Mouse (Mus musculus): ENCODE data around the gene Nos1ap. TPM values are rescaled to one million over a fixed set of nuclear protein-coding genes. Genes with fewer than 3 reads are reported as not detected.

Gene Nos1ap
- polyA plus RNA-seq, 1 experiment: 18.5 TPM

DNA sequence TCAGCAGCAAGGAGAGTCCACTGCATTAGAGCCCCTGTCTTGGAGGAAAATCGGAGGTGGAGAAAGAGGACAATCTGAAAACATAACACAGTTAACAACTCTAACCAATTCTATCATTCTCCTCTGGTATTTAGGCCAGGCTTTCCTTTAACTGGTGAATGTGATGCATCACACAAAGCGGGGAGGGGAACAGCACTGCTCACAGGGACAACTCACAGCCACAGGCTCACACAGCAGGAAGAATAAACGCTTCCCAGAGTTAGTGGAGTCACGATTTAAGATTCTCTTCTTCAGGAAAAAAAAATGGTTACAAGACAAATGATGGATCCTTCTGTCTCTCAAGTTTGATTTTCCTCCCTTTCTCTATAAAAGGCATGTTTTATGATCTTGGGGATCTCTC lies 187.0 kb downstream of the Nos1ap start:
- DNase-seq (ENCODE audit: low read depth): no peak
- no peak for TF ChIP-seq POLR2A (IDR thresholded peaks at IDR 0.05; ENCODE audit: borderline replicate concordance, extremely low read depth, insufficient read depth, insufficient read length, poor library complexity, severe bottlenecking)
- no peak for TF ChIP-seq CTCF (IDR thresholded peaks at IDR 0.05; ENCODE audit: borderline replicate concordance, extremely low read depth, insufficient read depth, insufficient read length)

- TF ChIP-seq CTCF (IDR thresholded peaks at IDR 0.05; ENCODE audit: borderline replicate concordance, extremely low read depth, insufficient read depth, insufficient read length): no peak
- no peak for TF ChIP-seq POLR2A (IDR thresholded peaks at IDR 0.05; ENCODE audit: borderline replicate concordance, extremely low read depth, insufficient read depth, insufficient read length, poor library complexity, severe bottlenecking)
- no peak for DNase-seq (ENCODE audit: low read depth)
These were observed 190.8 kb downstream of the Nos1ap start for GRCm38 (mm10) chr1:170398866-170399265.

- TF ChIP-seq CTCF (IDR thresholded peaks at IDR 0.05; ENCODE audit: borderline replicate concordance, extremely low read depth, insufficient read depth, insufficient read length) (no peak), POLR2A (IDR thresholded peaks at IDR 0.05; ENCODE audit: borderline replicate concordance, extremely low read depth, insufficient read depth, insufficient read length, poor library complexity, severe bottlenecking) (no peak)
These were observed 194.6 kb downstream of the Nos1ap start for GRCm38 (mm10) chr1:170395101-170395500.

DNA sequence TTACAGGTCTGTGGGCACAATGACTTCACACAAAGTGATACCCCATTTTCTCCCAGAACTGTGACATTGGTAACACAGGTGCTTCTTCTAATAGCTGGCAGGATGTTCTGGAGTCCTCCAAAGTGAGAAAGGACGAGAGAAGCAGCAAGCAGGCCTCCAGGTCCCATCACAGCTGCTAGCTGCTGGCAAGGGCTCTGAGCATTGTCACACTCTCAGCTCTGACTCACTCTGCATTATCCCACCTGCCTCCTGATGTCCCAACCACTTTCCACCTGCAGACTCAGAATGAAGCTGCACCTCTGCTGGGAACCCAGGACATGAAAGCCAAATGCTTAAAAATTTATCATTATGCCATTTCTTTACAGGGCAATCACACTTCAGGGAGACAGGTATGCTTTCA lies 195.0 kb downstream of the Nos1ap start:
- DNase-seq (ENCODE audit: low read depth): no peak
- no peak for TF ChIP-seq CTCF (IDR thresholded peaks at IDR 0.05; ENCODE audit: borderline replicate concordance, extremely low read depth, insufficient read depth, insufficient read length)
- no peak for TF ChIP-seq POLR2A (IDR thresholded peaks at IDR 0.05; ENCODE audit: borderline replicate concordance, extremely low read depth, insufficient read depth, insufficient read length, poor library complexity, severe bottlenecking)

More at GRCm38 (mm10) chr1:170395101-170395500, 194.6 kb downstream of the Nos1ap start:
- no peak for DNase-seq (ENCODE audit: low read depth)

GRCm38 (mm10) chr1:170392771-170393728 lies 196.6 kb downstream of the Nos1ap start:
- DNase-seq (ENCODE audit: low read depth): no peak
- TF ChIP-seq POLR2A (IDR thresholded peaks at IDR 0.05; ENCODE audit: borderline replicate concordance, extremely low read depth, insufficient read depth, insufficient read length, poor library complexity, severe bottlenecking) (no peak), CTCF (IDR thresholded peaks at IDR 0.05; ENCODE audit: borderline replicate concordance, extremely low read depth, insufficient read depth, insufficient read length) (no peak)

DNA sequence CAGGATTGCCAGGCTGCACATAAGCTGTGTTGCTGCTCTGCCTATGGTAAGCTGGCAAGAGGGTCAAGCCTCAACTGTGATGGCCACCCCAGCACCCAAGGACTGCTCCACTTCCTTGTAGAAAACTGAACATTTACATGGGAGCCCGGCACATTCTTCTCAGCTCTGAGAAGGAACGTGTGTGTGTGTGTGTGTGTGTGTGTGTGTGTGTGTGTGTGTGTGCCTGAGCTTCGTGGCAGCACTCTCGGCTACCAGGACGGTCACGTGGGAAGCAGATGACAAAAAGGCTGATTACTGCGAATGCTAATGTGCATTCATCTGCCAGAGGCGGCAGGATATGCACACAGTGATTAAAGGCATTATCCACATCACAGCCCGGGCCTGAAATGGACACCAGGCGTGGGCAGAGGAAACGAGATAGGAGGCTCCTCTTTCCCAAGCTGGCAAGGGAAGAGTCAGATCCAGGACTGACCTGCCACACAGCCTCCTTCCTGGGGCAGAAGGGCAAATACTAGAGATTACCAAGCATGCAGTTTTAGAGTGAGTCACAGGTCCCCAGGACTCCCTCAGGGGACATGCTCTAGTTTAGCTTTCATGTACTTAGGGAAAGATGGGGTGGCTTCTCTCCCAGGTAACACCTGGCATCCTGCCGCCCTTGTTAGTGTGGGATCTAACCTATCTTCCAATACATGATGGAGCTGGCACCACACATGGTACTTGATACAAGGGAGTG lies 202.3 kb downstream of the Nos1ap start:
- DNase-seq (ENCODE audit: low read depth): peak; percentile 94
- TF ChIP-seq CTCF (IDR thresholded peaks at IDR 0.05; ENCODE audit: borderline replicate concordance, extremely low read depth, insufficient read depth, insufficient read length) (no peak), POLR2A (IDR thresholded peaks at IDR 0.05; ENCODE audit: borderline replicate concordance, extremely low read depth, insufficient read depth, insufficient read length, poor library complexity, severe bottlenecking) (no peak)

GRCm38 (mm10) chr1:170385416-170385815 lies 204.2 kb downstream of the Nos1ap start:
- TF ChIP-seq CTCF (IDR thresholded peaks at IDR 0.05; ENCODE audit: borderline replicate concordance, extremely low read depth, insufficient read depth, insufficient read length) (no peak), POLR2A (IDR thresholded peaks at IDR 0.05; ENCODE audit: borderline replicate concordance, extremely low read depth, insufficient read depth, insufficient read length, poor library complexity, severe bottlenecking) (no peak)
- DNase-seq (ENCODE audit: low read depth): peak; percentile 71

DNA sequence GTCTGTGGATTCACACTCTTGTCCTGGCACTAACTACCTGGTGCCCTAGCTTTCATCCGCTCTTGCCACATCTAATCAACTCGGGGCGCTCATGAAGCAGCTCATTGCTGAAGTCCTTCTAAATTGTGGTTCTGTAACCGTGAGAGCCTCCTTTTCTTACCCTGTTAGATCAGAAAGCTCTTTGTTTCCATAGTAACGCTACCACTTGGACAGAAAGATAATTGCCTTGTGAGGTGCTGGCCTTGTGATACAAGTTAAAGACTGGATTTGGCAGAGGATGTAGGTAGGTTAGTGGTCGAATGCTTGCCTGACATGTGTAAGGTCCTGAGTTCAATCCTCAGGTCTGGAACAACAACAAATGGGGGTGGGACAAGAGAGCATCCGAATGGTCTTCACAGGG lies 206.1 kb downstream of the Nos1ap start:
- TF ChIP-seq POLR2A (IDR thresholded peaks at IDR 0.05; ENCODE audit: borderline replicate concordance, extremely low read depth, insufficient read depth, insufficient read length, poor library complexity, severe bottlenecking) (no peak), CTCF (IDR thresholded peaks at IDR 0.05; ENCODE audit: borderline replicate concordance, extremely low read depth, insufficient read depth, insufficient read length) (no peak)
- DNase-seq (ENCODE audit: low read depth): peak; percentile 66

DNA sequence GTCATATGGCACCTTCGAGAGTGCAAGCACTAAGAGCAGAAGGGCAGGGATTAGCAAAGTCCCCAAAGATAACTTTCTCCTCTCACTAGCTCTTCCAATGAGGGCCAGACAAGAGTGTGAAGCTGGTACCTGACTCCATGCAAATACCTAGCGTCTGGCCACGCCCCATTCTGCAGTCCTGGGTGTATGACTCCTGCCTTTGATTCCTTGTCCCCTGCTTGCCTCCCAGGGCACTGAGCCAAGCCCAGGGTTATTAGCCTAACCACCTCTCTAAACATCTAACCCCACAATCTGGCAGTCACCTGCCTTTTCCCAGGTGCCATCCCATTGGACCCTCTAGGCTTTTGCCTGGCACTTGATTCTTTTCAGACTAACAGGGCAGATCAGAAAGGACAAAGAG lies 208.2 kb downstream of the Nos1ap start:
- no peak for DNase-seq (ENCODE audit: low read depth)
- TF ChIP-seq CTCF (IDR thresholded peaks at IDR 0.05; ENCODE audit: borderline replicate concordance, extremely low read depth, insufficient read depth, insufficient read length): no peak
- TF ChIP-seq POLR2A (IDR thresholded peaks at IDR 0.05; ENCODE audit: borderline replicate concordance, extremely low read depth, insufficient read depth, insufficient read length, poor library complexity, severe bottlenecking): no peak

- no peak for DNase-seq (ENCODE audit: low read depth)
- TF ChIP-seq POLR2A (IDR thresholded peaks at IDR 0.05; ENCODE audit: borderline replicate concordance, extremely low read depth, insufficient read depth, insufficient read length, poor library complexity, severe bottlenecking): no peak
- TF ChIP-seq CTCF (IDR thresholded peaks at IDR 0.05; ENCODE audit: borderline replicate concordance, extremely low read depth, insufficient read depth, insufficient read length): no peak
These were observed 209.2 kb downstream of the Nos1ap start for GRCm38 (mm10) chr1:170380505-170380904.

GRCm38 (mm10) chr1:170375721-170376120 lies 213.9 kb downstream of the Nos1ap start:
- no peak for DNase-seq (ENCODE audit: low read depth)

More at GRCm38 (mm10) chr1:170375721-170376120, 213.9 kb downstream of the Nos1ap start:
- no peak for TF ChIP-seq CTCF (IDR thresholded peaks at IDR 0.05; ENCODE audit: borderline replicate concordance, extremely low read depth, insufficient read depth, insufficient read length)
- no peak for TF ChIP-seq POLR2A (IDR thresholded peaks at IDR 0.05; ENCODE audit: borderline replicate concordance, extremely low read depth, insufficient read depth, insufficient read length, poor library complexity, severe bottlenecking)
